Mouse (Mus musculus) heart, postnatal 0 days (tissue): ENCODE results near the gene Dusp8. TPM values are rescaled to one million over a fixed set of nuclear protein-coding genes. Genes with fewer than 3 reads are reported as not detected.

Source experiments
- ATAC-seq: fragments of 200-750 bp; cut with Nextera tagmentation; 2 replicates; pipeline ENCODE4 v1.8.0; 2017; ENCODE audit warnings: low read depth, moderate number of reproducible peaks, moderate library complexity; ENCODE audit not compliant: insufficient read depth
- DNase-seq: peaks from one replicate; pipeline ENCODE4 v3.0.0-alpha.2; 2016; ENCODE audit warnings: low spot score
- H3K27ac ChIP-seq: fragments of 300-500 bp; sonication (generic); 2 replicates; pipeline ENCODE4 v1.5.1; 2014; ENCODE audit warnings: low read depth, mild to moderate bottlenecking
- H3K27me3 ChIP-seq: fragments of 300-500 bp; sonication (generic); 2 replicates; pipeline ENCODE4 v1.6.1; 2014; ENCODE audit warnings: low read length, mixed read lengths; ENCODE audit not compliant: control insufficient read depth, insufficient read depth
- H3K36me3 ChIP-seq: fragments of 300-500 bp; sonication (generic); replicated peaks from 2 replicates; pipeline ENCODE4 v1.6.1; 2014; ENCODE audit warnings: low read length, mixed read lengths; ENCODE audit not compliant: control insufficient read depth, insufficient read depth
- H3K4me1 ChIP-seq: fragments of 300-500 bp; sonication (generic); 2 replicates; pipeline ENCODE4 v1.6.1; 2014; ENCODE audit warnings: antibody characterized with exemption; ENCODE audit not compliant: control insufficient read depth, insufficient read depth
- H3K4me2 ChIP-seq: fragments of 300-500 bp; sonication (generic); 2 replicates; pipeline ENCODE4 v1.6.1; 2014; ENCODE audit warnings: low read depth, mild to moderate bottlenecking, low read length, moderate library complexity
- H3K4me3 ChIP-seq: fragments of 300-500 bp; sonication (generic); 2 replicates; pipeline ENCODE4 v1.5.1; 2014; ENCODE audit warnings: low read depth, low read length
- H3K9ac ChIP-seq: fragments of 300-500 bp; sonication (generic); replicated peaks from 2 replicates; pipeline ENCODE4 v1.6.1; 2014; ENCODE audit warnings: low read depth, low read length, mixed read lengths
- H3K9me3 ChIP-seq: fragments of 300-500 bp; sonication (generic); replicated peaks from 2 replicates; pipeline ENCODE4 v1.6.1; 2016; ENCODE audit warnings: low read length; ENCODE audit not compliant: control insufficient read depth
- CTCF ChIP-seq: IDR thresholded peaks from 2 replicates; pipeline ENCODE4 v1.5.1; 2016; ENCODE audit warnings: antibody characterized with exemption, control low read depth, low read depth
- EP300 ChIP-seq: IDR thresholded peaks from 2 replicates; pipeline ENCODE4 v1.6.1; 2016; ENCODE audit warnings: antibody characterized with exemption, low read depth
- WGBS: fragments of 180-500 bp; shearing (Covaris S2); extraction: QIAGEN DNeasy Blood & Tissue Kit; methylation state at CpG from one replicate; pipeline ENCODE4 v1.1.7; 2014; 5-methylcytosine and 5-hydroxymethylcytosine counted together
- polyA plus RNA-seq: library from polyadenylated mRNA; unstranded; fragments of >200 nt; fragmentation: Nextera tagmentation; extraction: Ambion mirVana; gene quantifications from 2 replicates; pipeline ENCODE4 v1.2.1, GENCODE M21; 2015
- total RNA-seq: library from RNA; depleted of rRNA; stranded (reverse); fragments of >200 nt; gene quantifications from 2 replicates; pipeline ENCODE4 v1.2.3, GENCODE M21; 2014; ENCODE audit warnings: low replicate concordance

Gene Dusp8
- total and polyA plus RNA-seq, 2 experiments from 2014 or later, result 9.0 to 31.4 TPM

GRCm38 (mm10) chr7:142089648-142090447 lies 5.8 kb downstream of the Dusp8 start:
- 47% methylated on average over 17 of the region's 17 CpGs for WGBS
- DNase-seq (no peak), ATAC-seq (no peak)
- H3K4me2 ChIP-seq, result no peak overlapping the region
- no peaks in the 10 kb centered on the region for H3K27me3 ChIP-seq
- no peaks in the 10 kb centered on the region for H3K9me3 ChIP-seq
- peaks cover 56% of the 10 kb centered on the region for H3K4me1 ChIP-seq
- no peak overlapping the region for H3K4me3 ChIP-seq
- TF ChIP-seq EP300 (no peak), CTCF (no peak)
- H3K27ac ChIP-seq, result no peak overlapping the region
- H3K36me3 ChIP-seq, result peaks cover 32% of the 10 kb centered on the region
- no peak overlapping the region for H3K9ac ChIP-seq

GRCm38 (mm10) chr7:142088886-142089285 lies 6.8 kb downstream of the Dusp8 start:
- ATAC-seq (no peak), DNase-seq (no peak)
- H3K4me2 ChIP-seq, result no peak overlapping the region
- no peak overlapping the region for H3K9ac ChIP-seq
- no peaks in the 10 kb centered on the region for H3K27me3 ChIP-seq
- WGBS, result 33% methylated on average over 5 of the region's 5 CpGs
- H3K36me3 ChIP-seq, result peaks cover 32% of the 10 kb centered on the region
- TF ChIP-seq CTCF, result no peak
- no peak for TF ChIP-seq EP300
- H3K4me1 ChIP-seq, result peaks cover 61% of the 10 kb centered on the region
- no peak overlapping the region for H3K4me3 ChIP-seq
- H3K27ac ChIP-seq, result no peak overlapping the region
- no peaks in the 10 kb centered on the region for H3K9me3 ChIP-seq

DNA sequence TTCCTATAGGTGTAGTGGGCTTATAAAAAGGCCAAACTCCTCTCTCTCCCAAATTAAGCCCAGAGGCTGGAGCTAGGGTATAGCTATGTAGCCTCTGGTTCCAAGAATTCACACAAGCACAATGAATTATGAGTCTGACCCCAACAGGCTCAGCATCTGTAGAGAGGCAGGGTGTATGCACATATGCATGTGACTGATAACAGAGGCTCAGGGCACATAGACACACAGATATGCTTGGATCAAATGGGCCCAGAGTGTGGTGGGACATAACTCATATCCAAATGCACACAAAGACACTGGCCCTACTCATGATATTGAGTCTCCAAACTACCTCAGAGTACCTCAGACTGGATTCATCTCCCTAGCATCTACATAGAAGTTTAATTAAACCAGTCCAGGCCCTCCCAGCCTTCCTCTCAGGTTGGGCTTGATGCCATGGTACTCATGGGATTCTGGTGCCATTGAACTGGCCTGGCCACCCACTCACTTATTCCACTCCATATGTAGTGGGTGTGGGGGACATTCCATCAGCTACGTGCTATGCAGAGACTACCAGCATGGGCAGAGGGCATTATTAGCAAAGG lies 8.5 kb downstream of the Dusp8 start:
- TF ChIP-seq EP300 (no peak), CTCF (no peak)
- H3K36me3 ChIP-seq, result peaks cover 45% of the 10 kb centered on the region
- no peaks in the 10 kb centered on the region for H3K9me3 ChIP-seq
- no peak overlapping the region for H3K27ac ChIP-seq
- 80% methylated on average over 1 of the region's 1 CpGs for WGBS
- ATAC-seq, result no peak
- H3K9ac ChIP-seq, result no peak overlapping the region
- H3K4me3 ChIP-seq, result no peak overlapping the region
- H3K4me1 ChIP-seq, result peaks cover 46% of the 10 kb centered on the region
- H3K27me3 ChIP-seq, result no peaks in the 10 kb centered on the region
- DNase-seq, result no peak
- H3K4me2 ChIP-seq, result no peak overlapping the region

GRCm38 (mm10) chr7:142086159-142086905 lies 9.3 kb downstream of the Dusp8 start:
- DNase-seq (no peak), ATAC-seq (no peak)
- H3K4me3 ChIP-seq, result no peak overlapping the region
- H3K4me1 ChIP-seq, result peaks cover 42% of the 10 kb centered on the region
- no peaks in the 10 kb centered on the region for H3K9me3 ChIP-seq
- H3K9ac ChIP-seq, result no peak overlapping the region
- TF ChIP-seq CTCF (no peak), EP300 (no peak)
- 63% methylated on average over 4 of the region's 4 CpGs for WGBS
- H3K36me3 ChIP-seq, result peaks cover 52% of the 10 kb centered on the region
- H3K27me3 ChIP-seq, result no peaks in the 10 kb centered on the region
- no peak overlapping the region for H3K27ac ChIP-seq
- no peak overlapping the region for H3K4me2 ChIP-seq

GRCm38 (mm10) chr7:142084820-142085219 lies 10.8 kb downstream of the Dusp8 start:
- peak overlapping the region; percentile 67 for H3K27ac ChIP-seq
- H3K4me1 ChIP-seq, result peaks cover 38% of the 10 kb centered on the region
- H3K4me2 ChIP-seq, result no peak overlapping the region
- no peaks in the 10 kb centered on the region for H3K9me3 ChIP-seq
- TF ChIP-seq EP300, result no peak
- TF ChIP-seq CTCF, result no peak
- H3K9ac ChIP-seq, result no peak overlapping the region; the same call in 1 of the 2 replicates
- WGBS, result 28% methylated on average over 3 of the region's 3 CpGs
- H3K4me3 ChIP-seq, result no peak overlapping the region
- H3K27me3 ChIP-seq, result no peaks in the 10 kb centered on the region
- DNase-seq (peak; percentile 87), ATAC-seq (peak; percentile 85)
- peaks cover 66% of the 10 kb centered on the region for H3K36me3 ChIP-seq
